Mouse (Mus musculus): Measurements from ENCODE around the gene Hoxa5. TPM values are rescaled to one million over a fixed set of nuclear protein-coding genes. Genes with fewer than 3 reads are reported as not detected.

The Hoxa5 gene
- polyA plus RNA-seq, 1 experiment from 2014 or later, result 0.08 TPM

- no peaks in the 10 kb centered on the region; the same call in 1 of the 2 replicates for H3K4me1 ChIP-seq (replicated peaks)
- no peak for ATAC-seq
- no peaks in the 10 kb centered on the region for H3K36me3 ChIP-seq
- no peak overlapping the region for H3K4me3 ChIP-seq (replicated peaks)
- H3K27me3 ChIP-seq, result peaks cover 100% of the 10 kb centered on the region
- no peak overlapping the region for H3K4me2 ChIP-seq (replicated peaks)
- no peak overlapping the region for H3K27ac ChIP-seq
- no peaks in the 10 kb centered on the region for H3K9me3 ChIP-seq
- WGBS, result 1% methylated on average over 26 of the region's 26 CpGs
- H3K9ac ChIP-seq (replicated peaks), result no peak overlapping the region
Observed at GRCm38 (mm10) chr6:52246403-52246803, 42.0 kb upstream of the Hoxa5 start.

- no peaks in the 10 kb centered on the region; the same call in 1 of the 2 replicates for H3K4me1 ChIP-seq (replicated peaks)
- no peak within 1 kb of the TSS for H3K9ac ChIP-seq (replicated peaks)
Observed at GRCm38 (mm10) chr6:52245757-52246142, 41.4 kb upstream of the Hoxa5 start, which contains the start of gene Hoxa11. Gene Hoxa11, minus strand, starts transcription at chr6:52245810.

GRCm38 (mm10) chr6:52245040-52245756, 40.8 kb upstream of the Hoxa5 start:
- Histone ChIP-seq H3K4me2 (replicated peaks) (no peak overlapping the region), H3K4me3 (replicated peaks) (no peak overlapping the region), H3K9ac (replicated peaks) (no peak overlapping the region), H3K36me3 (no peaks in the 10 kb centered on the region), H3K9me3 (no peaks in the 10 kb centered on the region), H3K27ac (no peak overlapping the region), H3K27me3 (peaks cover 100% of the 10 kb centered on the region), H3K4me1 (replicated peaks) (peaks cover under 1% of the 10 kb centered on the region; the same call in 1 of the 2 replicates)
- no peak for ATAC-seq
- WGBS, result under 1% methylated on average over 68 of the region's 71 CpGs

More at GRCm38 (mm10) chr6:52245757-52246142, 41.4 kb upstream of the Hoxa5 start, which contains the start of gene Hoxa11:
- no peak within 1 kb of the TSS for H3K27ac ChIP-seq
- H3K36me3 ChIP-seq, result no peaks in the 10 kb centered on the region
- WGBS, result under 1% methylated on average over 20 of the region's 20 CpGs
- no peak for ATAC-seq
- no peak within 1 kb of the TSS for H3K4me2 ChIP-seq (replicated peaks)
- no peak within 1 kb of the TSS for H3K4me3 ChIP-seq (replicated peaks)
- peaks cover 100% of the 10 kb centered on the region for H3K27me3 ChIP-seq
- H3K9me3 ChIP-seq, result no peaks in the 10 kb centered on the region

- Histone ChIP-seq H3K9ac (replicated peaks) (no peak overlapping the region), H3K27me3 (peaks cover 100% of the 10 kb centered on the region), H3K4me2 (replicated peaks) (no peak overlapping the region), H3K27ac (no peak overlapping the region), H3K36me3 (no peaks in the 10 kb centered on the region), H3K4me3 (replicated peaks) (no peak overlapping the region), H3K9me3 (no peaks in the 10 kb centered on the region), H3K4me1 (replicated peaks) (peaks cover 3% of the 10 kb centered on the region; the same call in 1 of the 2 replicates)
- under 1% methylated on average over 23 of the region's 23 CpGs for WGBS
- no peak for ATAC-seq
Observed at GRCm38 (mm10) chr6:52244471-52245039, 40.2 kb upstream of the Hoxa5 start.

- H3K4me2 ChIP-seq (replicated peaks), result no peak overlapping the region
- no peak overlapping the region for H3K4me3 ChIP-seq (replicated peaks)
- H3K9me3 ChIP-seq, result no peaks in the 10 kb centered on the region
- H3K36me3 ChIP-seq, result no peaks in the 10 kb centered on the region
- H3K4me1 ChIP-seq (replicated peaks), result peaks cover 3% of the 10 kb centered on the region; the same call in 1 of the 2 replicates
- under 1% methylated on average over 12 of the region's 12 CpGs for WGBS
- peaks cover 99% of the 10 kb centered on the region for H3K27me3 ChIP-seq
- H3K27ac ChIP-seq, result no peak overlapping the region
- no peak for ATAC-seq
- H3K9ac ChIP-seq (replicated peaks), result no peak overlapping the region
Observed at GRCm38 (mm10) chr6:52243681-52244121, 39.3 kb upstream of the Hoxa5 start.

- no peaks in the 10 kb centered on the region for H3K9me3 ChIP-seq
- no peaks in the 10 kb centered on the region for H3K36me3 ChIP-seq
- no peak overlapping the region for H3K4me3 ChIP-seq (replicated peaks)
- WGBS, result 1% methylated on average over 4 of the region's 4 CpGs
- peaks cover 3% of the 10 kb centered on the region; the same call in 1 of the 2 replicates for H3K4me1 ChIP-seq (replicated peaks)
- no peak for ATAC-seq
- peaks cover 99% of the 10 kb centered on the region for H3K27me3 ChIP-seq
- H3K9ac ChIP-seq (replicated peaks), result no peak overlapping the region
- no peak overlapping the region for H3K4me2 ChIP-seq (replicated peaks)
- H3K27ac ChIP-seq, result no peak overlapping the region
Observed at GRCm38 (mm10) chr6:52242801-52243332, 38.5 kb upstream of the Hoxa5 start.

- Histone ChIP-seq H3K27me3 (peaks cover 99% of the 10 kb centered on the region), H3K9ac (replicated peaks) (no peak overlapping the region), H3K27ac (no peak overlapping the region), H3K9me3 (no peaks in the 10 kb centered on the region), H3K36me3 (no peaks in the 10 kb centered on the region), H3K4me3 (replicated peaks) (no peak overlapping the region), H3K4me2 (replicated peaks) (no peak overlapping the region), H3K4me1 (replicated peaks) (peaks cover 3% of the 10 kb centered on the region; the same call in 1 of the 2 replicates)
- no peak for ATAC-seq
- WGBS, result 7% methylated on average over 9 of the region's 9 CpGs
Observed at GRCm38 (mm10) chr6:52241001-52241621, 36.7 kb upstream of the Hoxa5 start.

GRCm38 (mm10) chr6:52240389-52241000, 36.1 kb upstream of the Hoxa5 start, which contains the start of gene Hoxa10:
Gene Hoxa10, minus strand, starts transcription at chr6:52240854.
- no peaks in the 10 kb centered on the region for H3K9me3 ChIP-seq
- H3K4me1 ChIP-seq (replicated peaks), result peaks cover 3% of the 10 kb centered on the region; the same call in 1 of the 2 replicates
- no peak within 1 kb of the TSS for H3K4me2 ChIP-seq (replicated peaks)
- 3% methylated on average over 35 of the region's 35 CpGs for WGBS
- H3K27me3 ChIP-seq, result peaks cover 99% of the 10 kb centered on the region
- no peak within 1 kb of the TSS for H3K9ac ChIP-seq (replicated peaks)
- H3K4me3 ChIP-seq (replicated peaks), result 0 out of 2 replicates have a peak within 1 kb of the TSS, but pooled peaks have one; percentile 11
- no peak within 1 kb of the TSS for H3K27ac ChIP-seq
- H3K36me3 ChIP-seq, result no peaks in the 10 kb centered on the region
- ATAC-seq, result no peak

- 2% methylated on average over 30 of the region's 30 CpGs for WGBS
- Histone ChIP-seq H3K27me3 (peaks cover 99% of the 10 kb centered on the region), H3K36me3 (no peaks in the 10 kb centered on the region), H3K4me3 (replicated peaks) (0 out of 2 replicates have a peak overlapping the region, but pooled peaks have one; percentile 11), H3K4me1 (replicated peaks) (peaks cover 3% of the 10 kb centered on the region; the same call in 1 of the 2 replicates), H3K9ac (replicated peaks) (no peak overlapping the region), H3K4me2 (replicated peaks) (no peak overlapping the region), H3K27ac (no peak overlapping the region), H3K9me3 (no peaks in the 10 kb centered on the region)
- ATAC-seq, result no peak
Observed at GRCm38 (mm10) chr6:52239625-52240388, 35.4 kb upstream of the Hoxa5 start.

GRCm38 (mm10) chr6:52238976-52239375, 34.6 kb upstream of the Hoxa5 start:
- Histone ChIP-seq H3K9me3 (no peaks in the 10 kb centered on the region), H3K36me3 (no peaks in the 10 kb centered on the region), H3K4me2 (replicated peaks) (no peak overlapping the region), H3K4me1 (replicated peaks) (0 out of 2 replicates have a peak, but pooled peaks cover 3% of the 10 kb centered on the region), H3K4me3 (replicated peaks) (no peak overlapping the region), H3K27me3 (peaks cover 99% of the 10 kb centered on the region), H3K9ac (replicated peaks) (no peak overlapping the region), H3K27ac (no peak overlapping the region)
- 2% methylated on average over 7 of the region's 7 CpGs for WGBS
- no peak for ATAC-seq

GRCm38 (mm10) chr6:52238155-52238545, 33.8 kb upstream of the Hoxa5 start:
- WGBS, result 4% methylated on average over 7 of the region's 7 CpGs
- H3K27ac ChIP-seq, result no peak overlapping the region
- no peaks in the 10 kb centered on the region for H3K36me3 ChIP-seq
- no peaks in the 10 kb centered on the region for H3K9me3 ChIP-seq
- no peak overlapping the region for H3K4me2 ChIP-seq (replicated peaks)
- H3K27me3 ChIP-seq, result peaks cover 99% of the 10 kb centered on the region
- H3K4me3 ChIP-seq (replicated peaks), result no peak overlapping the region
- H3K9ac ChIP-seq (replicated peaks), result no peak overlapping the region
- H3K4me1 ChIP-seq (replicated peaks), result 0 out of 2 replicates have a peak, but pooled peaks cover 3% of the 10 kb centered on the region
- ATAC-seq, result no peak
